Mouse (Mus musculus): ENCODE results near the gene Ubc.
A peak's percentile ranks its signal among the peaks of the same experiment; 100 is the strongest.

The Ubc gene

DNA sequence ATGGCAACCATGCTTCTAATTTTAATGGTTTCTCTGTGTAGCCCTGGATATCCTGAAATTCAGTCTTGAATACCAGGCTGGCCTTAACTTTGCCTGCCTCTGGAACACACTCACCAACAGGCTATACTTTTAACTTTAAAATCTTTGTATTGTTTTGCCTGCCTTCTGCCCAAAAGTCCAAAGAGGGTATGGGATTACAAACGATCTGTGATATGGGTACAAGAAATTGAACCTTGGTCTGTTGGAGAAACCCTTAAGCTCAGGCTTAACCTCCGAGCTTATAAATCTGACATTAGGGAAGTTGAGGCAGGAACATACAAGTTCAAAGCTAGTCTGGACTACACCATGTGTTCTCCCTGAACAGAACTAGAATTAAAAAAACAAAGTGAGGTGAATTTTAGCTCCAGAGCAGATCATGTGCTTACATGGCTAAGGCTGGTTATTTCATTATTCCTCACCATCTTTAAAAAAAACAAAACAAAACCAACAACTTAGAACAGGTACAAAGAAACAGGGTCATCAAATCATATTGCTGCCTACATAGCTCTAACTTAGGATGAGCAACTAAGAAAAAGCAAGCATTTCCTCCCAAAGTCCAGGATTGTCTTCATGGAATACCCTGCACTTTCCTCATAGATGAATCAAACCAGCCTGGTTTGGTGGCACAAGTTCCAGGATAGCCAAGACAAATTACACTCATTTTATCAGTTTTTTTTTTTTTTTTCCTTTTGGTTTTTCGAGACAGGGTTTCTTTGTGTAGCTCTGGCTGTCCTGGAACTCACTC, 6.2 kb downstream of the Ubc start:
- no peak for DNase-seq (ENCODE audit: low read depth, low spot score)

DNA sequence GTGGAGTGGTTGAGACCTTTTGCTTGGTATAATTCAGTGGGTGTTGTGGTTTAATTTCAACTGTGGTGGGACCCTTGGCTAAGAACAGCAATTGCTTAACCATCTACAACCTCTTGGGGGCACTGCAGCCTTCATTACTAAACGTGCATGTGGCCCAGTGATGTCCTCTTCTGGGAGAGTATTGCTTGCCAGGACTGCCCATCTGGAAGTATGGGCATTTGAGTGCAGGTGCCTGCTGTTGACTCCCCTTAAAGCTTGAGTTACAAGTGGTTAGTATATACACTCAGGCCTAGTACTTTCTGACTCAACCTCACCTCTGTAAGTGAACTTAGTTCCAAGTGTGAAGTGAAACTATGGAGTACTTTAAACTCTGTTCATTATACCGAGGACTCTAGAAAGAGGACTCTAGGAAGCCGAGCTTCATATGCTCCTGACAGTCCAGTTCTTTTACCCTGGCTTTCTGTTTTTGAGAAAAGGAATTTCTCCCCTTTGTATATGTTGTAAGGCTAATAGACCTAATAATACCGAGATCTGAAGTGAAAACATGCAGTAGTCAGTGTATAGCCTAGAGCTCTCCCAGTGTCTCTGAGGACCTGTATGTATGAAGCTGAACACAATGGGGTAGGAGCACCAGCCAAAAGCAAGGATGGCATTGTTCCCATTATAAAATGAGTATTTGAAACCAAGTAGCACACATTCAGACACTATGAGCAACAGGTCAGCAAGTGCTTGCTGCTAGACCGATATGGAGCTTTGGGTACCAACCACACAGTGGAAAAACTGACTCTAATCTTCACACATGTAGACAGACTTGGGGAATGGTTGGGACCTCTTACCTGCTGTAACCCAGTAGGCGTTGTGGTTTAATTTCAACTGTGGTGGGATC, 7.1 kb downstream of the Ubc start:
- DNase-seq (ENCODE audit: low read depth, low spot score) = peak; percentile 40

GRCm38 (mm10) chr5:125381954-125382672, 7.9 kb downstream of the Ubc start:
- DNase-seq (ENCODE audit: low read depth, low spot score) = no peak

- no peak for DNase-seq (ENCODE audit: low read depth, low spot score)
Observed at GRCm38 (mm10) chr5:125378919-125379318, 11.1 kb downstream of the Ubc start.

DNA sequence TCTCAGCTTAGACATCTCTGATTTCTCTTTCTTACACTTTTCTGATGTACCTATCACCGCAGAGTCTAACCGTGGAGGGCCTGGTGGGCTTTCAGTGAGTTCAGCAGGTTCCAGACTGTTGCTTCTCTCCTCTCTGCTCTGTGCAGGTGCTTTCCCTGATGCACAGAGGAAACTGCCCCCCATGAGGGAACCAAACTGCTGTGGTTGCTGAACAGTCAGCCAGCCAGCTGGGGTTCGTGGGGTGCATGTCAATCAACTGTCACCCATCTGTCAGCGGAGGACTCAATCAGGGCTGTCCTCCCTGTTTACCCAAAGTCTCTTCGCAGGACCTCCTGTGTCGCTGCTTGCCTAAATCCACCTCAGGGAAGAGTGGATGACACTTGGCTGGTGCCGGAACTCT, 12.8 kb downstream of the Ubc start:
- no peak for DNase-seq (ENCODE audit: low read depth, low spot score)

DNA sequence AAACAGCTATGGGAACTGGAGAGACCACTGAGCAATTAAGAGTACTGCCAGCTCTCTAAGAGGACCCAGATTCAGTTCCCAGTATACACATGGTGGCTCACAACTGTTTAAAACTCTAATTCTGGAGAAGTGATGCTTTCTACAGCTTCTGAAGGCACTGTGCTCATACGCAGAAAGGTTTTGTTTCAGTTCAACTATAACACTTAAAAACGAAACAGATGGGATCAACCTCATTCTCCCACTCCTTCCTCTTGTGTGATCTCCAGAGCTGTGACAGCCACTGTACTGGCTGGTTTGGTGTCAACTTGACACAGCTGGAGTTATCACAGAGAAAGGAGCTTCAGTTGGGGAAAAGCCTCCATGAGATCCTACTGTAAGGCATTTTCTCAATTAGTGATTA, 14.1 kb downstream of the Ubc start:
- DNase-seq (ENCODE audit: low read depth, low spot score) = no peak

DNA sequence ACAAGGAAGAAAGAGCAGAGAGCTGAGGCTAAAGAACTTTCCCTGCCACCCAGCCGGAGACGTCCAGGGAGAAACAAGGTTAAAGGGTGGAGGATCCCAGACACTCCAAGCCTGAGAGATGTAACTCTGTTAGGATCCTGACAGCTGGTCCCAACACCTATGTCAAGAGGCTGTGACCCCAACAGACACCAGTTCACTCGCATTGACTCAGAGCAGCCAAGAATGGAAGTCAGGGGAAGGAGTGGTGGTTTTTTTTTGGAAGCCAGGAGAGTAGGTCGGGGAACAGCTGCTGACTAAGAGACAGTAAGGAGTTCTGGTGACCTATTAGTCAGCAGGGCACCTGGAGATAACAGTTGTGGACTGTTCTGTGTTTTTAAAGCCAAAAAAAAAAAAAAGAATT, 18.0 kb downstream of the Ubc start:
- no peak for DNase-seq (ENCODE audit: low read depth, low spot score)

GRCm38 (mm10) chr5:125370950-125371693, 18.9 kb downstream of the Ubc start:
- no peak for DNase-seq (ENCODE audit: low read depth, low spot score)

GRCm38 (mm10) chr5:125368568-125368967, 21.4 kb downstream of the Ubc start:
- peak; percentile 67 for DNase-seq (ENCODE audit: low read depth, low spot score)

- DNase-seq (ENCODE audit: low read depth, low spot score) = no peak
Observed at GRCm38 (mm10) chr5:125368156-125368555, 21.8 kb downstream of the Ubc start.

GRCm38 (mm10) chr5:125364851-125365429, 25.1 kb downstream of the Ubc start:
- no peak for DNase-seq (ENCODE audit: low read depth, low spot score)

DNA sequence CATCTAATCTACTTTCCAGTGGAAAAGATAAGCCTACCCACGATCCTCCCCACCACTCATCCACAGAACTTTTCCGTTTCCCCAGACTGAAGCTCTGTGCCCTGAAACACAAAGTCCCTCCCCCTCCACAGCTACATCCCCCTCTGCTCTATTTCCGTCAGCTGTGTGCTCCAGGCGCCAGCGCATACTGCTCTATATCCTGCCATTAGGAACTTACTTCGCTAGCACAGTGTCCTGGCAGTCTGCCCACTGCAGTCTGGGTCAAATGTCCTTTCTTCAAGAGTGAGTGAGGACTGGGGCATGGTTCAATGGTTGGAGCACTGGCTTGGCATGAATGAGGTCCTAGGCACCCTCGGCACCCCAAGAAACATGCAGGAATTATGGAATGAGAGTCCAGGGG, 26.1 kb downstream of the Ubc start:
- DNase-seq (ENCODE audit: low read depth, low spot score) = no peak

GRCm38 (mm10) chr5:125360981-125361510, 29.0 kb downstream of the Ubc start:
- no peak for DNase-seq (ENCODE audit: low read depth, low spot score)

DNA sequence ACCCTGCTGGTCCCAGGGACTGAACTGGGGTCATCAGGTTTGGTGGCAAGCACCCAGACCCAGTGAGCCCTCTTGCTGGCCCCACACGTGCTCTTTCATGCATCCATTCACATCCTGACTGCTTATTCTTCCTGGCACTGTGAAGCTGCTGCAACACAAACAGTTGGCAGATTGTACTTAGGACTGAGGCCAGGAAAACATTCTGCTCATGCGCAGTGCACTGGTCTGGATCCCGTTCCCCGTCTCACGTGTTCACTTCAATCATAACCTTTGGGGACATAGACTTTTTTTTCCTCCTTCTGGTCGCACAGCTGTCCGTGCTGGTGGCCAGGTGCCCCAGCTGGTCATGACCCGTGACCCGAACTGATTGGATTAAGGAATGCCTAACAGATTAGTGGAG, 29.4 kb downstream of the Ubc start:
- no peak for DNase-seq (ENCODE audit: low read depth, low spot score)

- DNase-seq (ENCODE audit: low read depth, low spot score) = no peak
Observed at GRCm38 (mm10) chr5:125358270-125358608, 31.8 kb downstream of the Ubc start.

- DNase-seq (ENCODE audit: low read depth, low spot score) = no peak
Observed at GRCm38 (mm10) chr5:125357543-125358269, 32.3 kb downstream of the Ubc start.

- no peak for DNase-seq (ENCODE audit: low read depth, low spot score)
Observed at GRCm38 (mm10) chr5:125355650-125356049, 34.4 kb downstream of the Ubc start.

DNA sequence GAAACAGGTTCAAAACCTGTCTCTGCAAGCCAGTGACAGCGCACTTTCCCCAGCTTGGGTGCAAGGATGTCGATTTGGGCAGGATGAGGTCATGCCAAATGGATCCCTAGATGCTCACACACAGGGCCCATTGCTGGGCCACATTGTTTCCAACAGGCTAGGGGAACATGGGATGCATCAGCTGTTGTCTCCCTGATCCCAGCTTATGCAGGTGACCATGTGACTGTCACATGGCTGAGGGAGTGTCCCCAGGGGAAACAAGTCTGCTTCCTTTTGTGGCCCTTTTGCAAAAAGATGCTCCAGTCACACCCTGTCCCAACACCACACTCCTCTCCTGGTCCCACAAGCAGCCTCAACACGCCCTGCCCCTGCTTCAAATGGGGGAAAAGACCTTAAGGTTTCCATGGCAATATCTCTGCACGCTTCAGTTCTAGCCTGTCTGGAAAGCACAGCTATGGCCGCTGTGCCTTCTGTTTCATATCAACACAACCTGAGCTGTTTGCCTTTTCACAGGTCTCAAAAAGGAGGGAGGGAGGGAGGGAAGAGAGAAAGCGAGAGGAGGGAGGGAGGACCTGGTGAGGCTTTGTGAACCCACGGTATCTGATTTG, 35.0 kb downstream of the Ubc start:
- DNase-seq (ENCODE audit: low read depth, low spot score) = peak; percentile 34

- no peak for DNase-seq (ENCODE audit: low read depth, low spot score)
Observed at GRCm38 (mm10) chr5:125352781-125353294, 37.2 kb downstream of the Ubc start.

- DNase-seq (ENCODE audit: low read depth, low spot score) = no peak
Observed at GRCm38 (mm10) chr5:125351939-125352338, 38.1 kb downstream of the Ubc start.
